Mouse (Mus musculus) ES-Bruce4 (cell line): ENCODE results near the gene Sos2. TPM values are rescaled to one million over a fixed set of nuclear protein-coding genes. Genes with fewer than 3 reads are reported as not detected.

Experiments
- H3K27ac ChIP-seq: 2 replicates; pipeline ENCODE4 v1.5.1; 2012; ENCODE audit warnings: low read length, inconsistent platforms; ENCODE audit not compliant: insufficient read depth
- H3K27me3 ChIP-seq: 2 replicates; pipeline ENCODE4 v1.6.1; 2012; ENCODE audit warnings: mild to moderate bottlenecking, low read length, inconsistent platforms; ENCODE audit not compliant: control insufficient read depth, poor library complexity, insufficient read depth, severe bottlenecking
- H3K36me3 ChIP-seq: 2 replicates; pipeline ENCODE4 v1.6.1; 2012; ENCODE audit warnings: inconsistent platforms, mild to moderate bottlenecking, low read length, moderate library complexity; ENCODE audit not compliant: control insufficient read depth, poor library complexity, insufficient read depth, severe bottlenecking
- H3K4me1 ChIP-seq: one replicate; pipeline ENCODE4 v1.8.1; 2011; ENCODE audit warnings: low read length; ENCODE audit not compliant: control insufficient read depth, insufficient read depth
- H3K4me3 ChIP-seq: 2 replicates; pipeline ENCODE4 v1.5.1; 2011; ENCODE audit warnings: low read depth, mild to moderate bottlenecking, low read length
- H3K9ac ChIP-seq: 2 replicates; pipeline ENCODE4 v1.6.1; 2012; ENCODE audit warnings: low read depth, mild to moderate bottlenecking, inconsistent platforms; ENCODE audit not compliant: poor library complexity, severe bottlenecking
- H3K9me3 ChIP-seq: replicated peaks from 2 replicates; pipeline ENCODE4 v1.6.1; 2012; ENCODE audit warnings: mild to moderate bottlenecking, low read length, inconsistent platforms; ENCODE audit not compliant: control insufficient read depth, poor library complexity, insufficient read depth, severe bottlenecking
- CTCF ChIP-seq: IDR thresholded peaks from one replicate; pipeline ENCODE4 v1.8.1; 2011; ENCODE audit warnings: low read depth, low read length
- EP300 ChIP-seq: IDR thresholded peaks from 2 replicates; pipeline ENCODE4 v1.6.1; 2011; ENCODE audit warnings: low read depth, low read length; ENCODE audit not compliant: insufficient read depth
- POLR2A ChIP-seq: IDR thresholded peaks from one replicate; pipeline ENCODE4 v1.8.1; 2011; ENCODE audit warnings: low read length; ENCODE audit not compliant: insufficient read depth
- polyA plus RNA-seq: library from polyadenylated mRNA; stranded (reverse); fragments of >200 nt; gene quantifications from 2 replicates; pipeline ENCODE4 v1.2.4, GENCODE M21; 2011; ENCODE audit warnings: low read depth; ENCODE audit not compliant: missing spikeins, insufficient read depth, insufficient read length

The Sos2 gene
- polyA plus RNA-seq, 1 experiment, result 21.6 TPM

DNA sequence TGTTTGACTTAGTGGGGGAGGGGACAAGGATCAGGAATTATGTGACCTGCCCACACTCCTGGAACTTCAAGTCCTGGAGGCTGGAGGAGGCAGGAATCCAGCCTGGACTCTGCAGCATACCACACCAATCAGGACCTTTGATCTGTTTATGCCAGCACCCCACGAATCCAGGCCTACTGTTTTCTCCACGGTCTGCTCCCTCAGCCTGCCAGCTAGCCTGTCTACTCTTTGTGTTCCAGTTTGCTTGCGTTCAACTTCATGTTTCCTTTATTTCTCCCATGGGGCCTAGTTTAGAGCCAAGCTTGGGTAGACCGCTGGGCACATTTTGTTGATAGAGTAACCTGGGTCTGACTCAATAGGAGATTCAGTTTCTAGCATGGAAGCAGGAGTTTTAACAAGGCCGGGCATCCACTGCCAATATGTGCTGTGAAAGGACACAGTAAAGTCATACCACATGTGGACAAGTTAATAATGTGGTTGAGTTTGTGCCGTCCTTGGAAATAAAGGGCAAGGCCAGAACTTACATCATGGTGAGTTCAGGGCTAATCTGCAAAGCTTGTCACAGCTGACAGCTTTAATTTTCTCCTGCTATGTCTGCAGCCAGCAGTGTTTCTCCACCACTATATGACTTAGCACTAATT, 125.3 kb downstream of the Sos2 start:
- no peak overlapping the region for H3K9ac ChIP-seq
- H3K27me3 ChIP-seq, result no peaks in the 10 kb centered on the region
- no peaks in the 10 kb centered on the region for H3K4me1 ChIP-seq
- no peak overlapping the region for H3K4me3 ChIP-seq
- H3K27ac ChIP-seq, result no peak overlapping the region
- peaks cover 3% of the 10 kb centered on the region; the same call in 1 of the 2 replicates for H3K9me3 ChIP-seq
- H3K36me3 ChIP-seq, result no peaks in the 10 kb centered on the region
- TF ChIP-seq POLR2A (no peak), EP300 (no peak), CTCF (no peak)

GRCm38 (mm10) chr12:69545456-69546178, 136.0 kb downstream of the Sos2 start:
- Histone ChIP-seq H3K27ac (no peak overlapping the region), H3K36me3 (no peaks in the 10 kb centered on the region), H3K9me3 (no peaks in the 10 kb centered on the region; the same call in 1 of the 2 replicates), H3K9ac (no peak overlapping the region), H3K27me3 (no peaks in the 10 kb centered on the region), H3K4me1 (no peaks in the 10 kb centered on the region), H3K4me3 (no peak overlapping the region)
- TF ChIP-seq CTCF (no peak), POLR2A (no peak), EP300 (no peak)

- Histone ChIP-seq H3K36me3 (no peaks in the 10 kb centered on the region), H3K4me1 (no peaks in the 10 kb centered on the region), H3K9ac (no peak overlapping the region), H3K9me3 (no peaks in the 10 kb centered on the region; the same call in 1 of the 2 replicates), H3K27ac (no peak overlapping the region), H3K27me3 (no peaks in the 10 kb centered on the region), H3K4me3 (no peak overlapping the region)
- no peak for TF ChIP-seq EP300
- no peak for TF ChIP-seq POLR2A
- no peak for TF ChIP-seq CTCF
Observed at GRCm38 (mm10) chr12:69544994-69545393, 136.7 kb downstream of the Sos2 start.

DNA sequence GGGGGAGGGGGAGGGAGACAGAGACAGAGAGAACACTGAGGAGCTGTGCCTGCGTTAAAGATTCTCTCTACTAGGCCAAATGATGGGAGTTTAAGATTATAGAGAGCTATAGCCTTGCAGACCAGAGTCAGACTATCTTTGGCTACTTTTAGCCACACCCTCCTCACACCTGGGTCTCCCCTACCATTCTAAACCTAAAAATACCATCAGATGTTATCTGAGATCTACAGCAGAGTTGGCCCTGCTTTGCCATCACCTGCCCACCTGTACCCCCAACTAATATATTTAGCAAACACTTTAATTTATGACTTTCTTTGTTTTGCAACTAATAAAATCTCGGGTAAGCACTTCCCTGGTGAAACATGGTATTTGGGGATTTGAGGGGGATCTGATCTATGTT, 137.1 kb downstream of the Sos2 start:
- H3K4me3 ChIP-seq, result no peak overlapping the region
- H3K9ac ChIP-seq, result no peak overlapping the region
- no peaks in the 10 kb centered on the region; the same call in 1 of the 2 replicates for H3K9me3 ChIP-seq
- H3K27ac ChIP-seq, result no peak overlapping the region
- H3K4me1 ChIP-seq, result no peaks in the 10 kb centered on the region
- no peaks in the 10 kb centered on the region for H3K27me3 ChIP-seq
- TF ChIP-seq EP300 (no peak), POLR2A (no peak), CTCF (no peak)
- no peaks in the 10 kb centered on the region for H3K36me3 ChIP-seq

DNA sequence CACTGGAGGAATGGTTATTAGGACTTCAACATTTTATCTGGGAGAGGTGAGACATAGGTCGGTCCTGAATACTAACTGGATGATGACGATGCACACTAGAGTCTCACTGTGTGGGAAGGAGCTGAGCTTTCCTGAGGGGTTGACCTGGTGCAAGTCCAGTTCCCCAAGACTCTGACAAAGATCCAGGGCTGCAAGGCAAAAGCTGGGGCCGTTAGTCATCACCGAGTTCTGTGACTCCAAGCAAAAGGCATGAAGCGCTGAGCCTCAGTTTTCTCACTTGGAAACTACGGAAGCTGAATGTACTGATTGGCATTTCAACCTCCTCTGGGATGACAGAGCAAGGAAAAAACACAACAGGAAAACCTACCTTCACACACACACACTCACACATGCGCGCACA, 139.3 kb downstream of the Sos2 start:
- H3K27ac ChIP-seq, result no peak overlapping the region
- H3K27me3 ChIP-seq, result no peaks in the 10 kb centered on the region
- no peaks in the 10 kb centered on the region for H3K4me1 ChIP-seq
- no peaks in the 10 kb centered on the region for H3K36me3 ChIP-seq
- H3K9me3 ChIP-seq, result no peaks in the 10 kb centered on the region
- no peak overlapping the region for H3K4me3 ChIP-seq
- no peak overlapping the region for H3K9ac ChIP-seq
- TF ChIP-seq POLR2A (no peak), EP300 (no peak), CTCF (no peak)

GRCm38 (mm10) chr12:69541663-69542062, 140.0 kb downstream of the Sos2 start:
- Histone ChIP-seq H3K9ac (no peak overlapping the region), H3K27ac (no peak overlapping the region), H3K4me1 (no peaks in the 10 kb centered on the region), H3K9me3 (no peaks in the 10 kb centered on the region), H3K4me3 (no peak overlapping the region), H3K27me3 (no peaks in the 10 kb centered on the region), H3K36me3 (no peaks in the 10 kb centered on the region)
- TF ChIP-seq EP300 (no peak), CTCF (no peak), POLR2A (no peak)
